13 mouse cellular contexts compared by ENCODE assay signal in the genomic region with DNA sequence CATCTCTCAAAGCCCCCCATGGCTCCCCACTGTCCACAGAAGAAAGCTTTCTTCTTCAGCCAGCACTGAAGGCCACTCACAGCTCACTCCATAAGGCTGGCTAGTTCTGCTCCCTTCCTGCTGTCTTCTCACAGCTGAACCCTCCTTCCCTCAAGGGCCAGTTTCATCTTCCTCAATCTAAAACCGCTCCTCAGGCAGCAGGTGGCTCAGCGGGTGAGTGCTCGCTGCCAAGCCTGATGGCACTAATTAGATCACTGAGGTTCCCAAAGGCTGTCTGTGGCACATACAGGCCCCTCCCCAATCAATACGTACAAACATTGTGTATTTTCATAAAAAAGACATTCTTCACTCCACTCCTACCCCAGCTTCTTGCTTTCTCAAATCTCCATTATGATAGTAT. TPM values are rescaled to one million over a fixed set of nuclear protein-coding genes. Genes with fewer than 3 reads are reported as not detected.
DNase-seq lines count a peak whose midpoint lies in the region; ATAC-seq and TF ChIP-seq lines count a peak whose summit lies in the region.
"Had no signal": no experiment of that assay in that cellular context is flagged by ENCODE, and none has a peak within 500 bp of the region (broad histone marks: within the 10 kb centered on the region; RNA-seq: fewer than 3 reads in every experiment).

No protein-coding gene starts in this region.

- dilution Hi-C loops in CH12.LX (cut with MboI; ENCODE audit: extremely low pct_ligation_motif_present, extremely low pct_unique_long_range_greater_than_20kb, low sequenced_read_pairs), result no loop called here

- no peak for TF ChIP-seq CTCF in CH12.LX (conservative IDR thresholded peaks at IDR 0.05 in 1 of 2, IDR thresholded peaks at IDR 0.05 in 1 of 2; ENCODE audit: low read depth in 2 of 2, low read length in 2 of 2)
- no peak for TF ChIP-seq CTCF in heart, postnatal 0 days (IDR thresholded peaks at IDR 0.05; ENCODE audit: low read depth)

- no peak for ATAC-seq in heart, embryonic 14.5 days (ENCODE audit: insufficient number of reproducible peaks, insufficient read depth, low FRiP score, low read depth)
- no peak for ATAC-seq in heart, postnatal 0 days (ENCODE audit: insufficient read depth, low read depth)

- no peak; the same call in 1 of the 2 replicates for TF ChIP-seq RAD21 in CH12.LX (IDR thresholded peaks at IDR 0.05; ENCODE audit: low read depth, low read length)

- peak overlapping the region in 1 of 2 experiments; percentile 46; a peak in 1 of 4 replicates for H3K27ac ChIP-seq in heart, embryonic 14.5 days (replicated peaks in 1 of 2; ENCODE audit: control insufficient read depth in 1 of 2, insufficient read depth in 1 of 2, low read depth in 2 of 2, low read length in 2 of 2)
- no peak overlapping the region for H3K27ac ChIP-seq in CH12.LX (ENCODE audit: insufficient read depth, low read depth)
- peak overlapping the region; percentile 57 for H3K27ac ChIP-seq in heart, postnatal 0 days (ENCODE audit: low read depth)
- H3K27ac ChIP-seq: lung, embryonic 15.5 days; midbrain, embryonic 12.5 days; neural tube, embryonic 15.5 days had no signal

- H3K9ac ChIP-seq in heart, embryonic 14.5 days (ENCODE audit: low read length), result peak overlapping the region; percentile 42; the same call in 1 of the 2 replicates
- no peak overlapping the region for H3K9ac ChIP-seq in CH12.LX (ENCODE audit: insufficient read depth, low read depth)
- H3K9ac ChIP-seq in heart, postnatal 0 days (replicated peaks; ENCODE audit: low read depth, low read length), result peak overlapping the region; percentile 23; the same call in 1 of the 2 replicates
- H3K9ac ChIP-seq: lung, embryonic 15.5 days; midbrain, embryonic 12.5 days; neural tube, embryonic 15.5 days had no signal

- H3K4me1 ChIP-seq in heart, embryonic 14.5 days (ENCODE audit: control insufficient read depth in 2 of 2, insufficient read depth in 2 of 2, low read length in 2 of 2), result peaks cover 23 to 53% of the 10 kb centered on the region in 2 experiments
- H3K4me1 ChIP-seq in CH12.LX (ENCODE audit: control insufficient read depth in 1 of 2, insufficient read depth in 2 of 2), result peaks cover 8 to 95% of the 10 kb centered on the region in 2 experiments; a peak in 3 of 4 replicates
- H3K4me1 ChIP-seq in heart, postnatal 0 days (ENCODE audit: control insufficient read depth, insufficient read depth), result peaks cover 19% of the 10 kb centered on the region
- H3K4me1 ChIP-seq: lung, embryonic 15.5 days had no signal

- no peaks in the 10 kb centered on the region for H3K9me3 ChIP-seq in heart, embryonic 14.5 days (ENCODE audit: control insufficient read depth, low read length)
- no peaks in the 10 kb centered on the region for H3K9me3 ChIP-seq in CH12.LX (replicated peaks; ENCODE audit: low read length)
- H3K9me3 ChIP-seq in heart, postnatal 0 days (replicated peaks; ENCODE audit: control insufficient read depth, low read length), result no peaks in the 10 kb centered on the region
- H3K9me3 ChIP-seq: lung, embryonic 15.5 days; midbrain, embryonic 12.5 days; neural tube, embryonic 15.5 days had no signal

- DNase-seq in heart, postnatal 4 days, result no peak
- peak; percentile 64 for DNase-seq in CH12.LX (ENCODE audit: extremely low read depth)
- peak; percentile 48 to 52 for DNase-seq in cerebellum, adult 18-20 months
- DNase-seq in heart, postnatal 0 days (ENCODE audit: low spot score), result no peak
- no peak for DNase-seq in urinary bladder, postnatal 4 days (ENCODE audit: low spot score in 2 of 2)
- DNase-seq in testis, postnatal 10 days (ENCODE audit: low spot score), result no peak
- DNase-seq in urinary bladder, postnatal 36 days (ENCODE audit: low spot score in 2 of 2), result no peak
- DNase-seq: adrenal gland, postnatal 36 days had no signal

- in situ Hi-C loops in CH12.LX (cut with MboI; ENCODE audit: low pct_ligation_motif_present, low pct_unique_long_range_greater_than_20kb, low sequenced_read_pairs), result no loop called here

- H3K4me3 ChIP-seq in heart, embryonic 14.5 days (ENCODE audit: control insufficient read depth in 1 of 2, insufficient read depth in 1 of 2, low read depth in 1 of 2, low read length in 2 of 2), result no peak overlapping the region
- no peak overlapping the region for H3K4me3 ChIP-seq in CH12.LX (replicated peaks in 1 of 3; ENCODE audit: low read depth in 2 of 3, low read length in 2 of 3, poor library complexity in 1 of 3)
- peak overlapping the region; percentile 7 for H3K4me3 ChIP-seq in heart, postnatal 0 days (ENCODE audit: low read depth, low read length)
- H3K4me3 ChIP-seq: erythroblast, embryonic 14.5 days; lung, embryonic 15.5 days; midbrain, embryonic 12.5 days; neural tube, embryonic 15.5 days had no signal

- H3K79me2 ChIP-seq in CH12.LX (replicated peaks; ENCODE audit: control insufficient read depth, extremely low read depth, insufficient read depth, poor library complexity, severe bottlenecking), result no peaks in the 10 kb centered on the region

- no peak for TF ChIP-seq POLR2A in CH12.LX (IDR thresholded peaks at IDR 0.05; ENCODE audit: low read depth, low read length)

- H3K4me2 ChIP-seq in heart, embryonic 14.5 days (ENCODE audit: low read length), result peak overlapping the region; percentile 75
- no peak overlapping the region for H3K4me2 ChIP-seq in CH12.LX (ENCODE audit: insufficient read depth, low read depth, poor library complexity, severe bottlenecking)
- H3K4me2 ChIP-seq in heart, postnatal 0 days (ENCODE audit: low read depth, low read length), result peak overlapping the region; percentile 70
- H3K4me2 ChIP-seq: lung, embryonic 15.5 days; midbrain, embryonic 12.5 days; neural tube, embryonic 15.5 days had no signal

- peaks cover 29% of the 10 kb centered on the region for H3K36me3 ChIP-seq in heart, embryonic 14.5 days (ENCODE audit: control insufficient read depth, insufficient read depth, low read length)
- peaks cover 0 to 38% of the 10 kb centered on the region in 2 experiments for H3K36me3 ChIP-seq in CH12.LX (replicated peaks in 1 of 2; ENCODE audit: control insufficient read depth in 1 of 2, insufficient read depth in 1 of 2, low read length in 1 of 2)
- no peaks in the 10 kb centered on the region for H3K36me3 ChIP-seq in heart, postnatal 0 days (replicated peaks; ENCODE audit: control insufficient read depth, insufficient read depth, low read length)
- H3K36me3 ChIP-seq: lung, embryonic 15.5 days; midbrain, embryonic 12.5 days; neural tube, embryonic 15.5 days had no signal

- 81% methylated on average over 4 of the region's 4 CpGs for WGBS in heart, embryonic 14.5 days
- 36% methylated on average over 4 of the region's 4 CpGs for WGBS in heart, postnatal 0 days

- peak; percentile 54 for TF ChIP-seq EP300 in CH12.LX (IDR thresholded peaks at IDR 0.05; ENCODE audit: low read length)
- TF ChIP-seq EP300 in heart, postnatal 0 days (IDR thresholded peaks at IDR 0.05; ENCODE audit: low read depth), result no peak

- H3K27me3 ChIP-seq in heart, embryonic 14.5 days (ENCODE audit: control insufficient read depth, insufficient read depth, low read length), result no peaks in the 10 kb centered on the region
- no peaks in the 10 kb centered on the region for H3K27me3 ChIP-seq in CH12.LX (replicated peaks)
- no peaks in the 10 kb centered on the region for H3K27me3 ChIP-seq in heart, postnatal 0 days (ENCODE audit: control insufficient read depth, insufficient read depth, low read length)
- H3K27me3 ChIP-seq: lung, embryonic 15.5 days; midbrain, embryonic 12.5 days; neural tube, embryonic 15.5 days had no signal

TF ChIP-seq in CH12.LX, 34 proteins besides CTCF, POLR2A, EP300 and RAD21 (continues in another document):
- TF ChIP-seq ZC3H11A (IDR thresholded peaks at IDR 0.05; ENCODE audit: low read depth, low read length) (no peak), BHLHE40 (IDR thresholded peaks at IDR 0.05; ENCODE audit: low read depth, low read length) (peak; percentile 9; the same call in 1 of the 2 replicates), USF2 (conservative IDR thresholded peaks at IDR 0.05; ENCODE audit: low read depth, low read length) (no peak), HCFC1 (IDR thresholded peaks at IDR 0.05; ENCODE audit: low read depth, low read length) (no peak), CHD1 (IDR thresholded peaks at IDR 0.05; ENCODE audit: low read depth, low read length) (no peak), TCF12 (IDR thresholded peaks at IDR 0.05; ENCODE audit: low read depth, low read length) (peak; percentile 45; the same call in 1 of the 2 replicates), POLR2AphosphoS2 (IDR thresholded peaks at IDR 0.05; ENCODE audit: low read depth, low read length) (no peak), SMC3 (IDR thresholded peaks at IDR 0.05; ENCODE audit: low read depth, low read length) (peak; percentile 28), ELF1 (IDR thresholded peaks at IDR 0.05; ENCODE audit: low read depth, low read length) (0 out of 2 replicates have a peak, but pooled peaks have one; percentile 6), IRF4 (IDR thresholded peaks at IDR 0.05; ENCODE audit: low read depth, low read length) (peak; percentile 39; the same call in 1 of the 2 replicates), NRF1 (IDR thresholded peaks at IDR 0.05; ENCODE audit: low read depth, low read length) (no peak), KAT2A (IDR thresholded peaks at IDR 0.05; ENCODE audit: insufficient replicate concordance, low read length) (no peak), ZKSCAN1 (IDR thresholded peaks at IDR 0.05; ENCODE audit: borderline replicate concordance, low read depth, low read length) (no peak), MAX (IDR thresholded peaks at IDR 0.05; ENCODE audit: low read length) (no peak), UBTF (IDR thresholded peaks at IDR 0.05; ENCODE audit: low read depth, low read length) (no peak), ZNF384 (IDR thresholded peaks at IDR 0.05; ENCODE audit: low read depth, low read length) (peak; percentile 13; the same call in 1 of the 2 replicates), CHD2 (IDR thresholded peaks at IDR 0.05; ENCODE audit: low read length) (no peak)

RNA-seq across cellular contexts. Expression of gene Srl, which starts 22.5 kb away (rescaled TPM):
- polyA plus RNA-seq in heart, embryonic 14.5 days (2014; fragmentation: Nextera tagmentation; extraction: Ambion mirVana), result 259 and 288 TPM in 2 replicates
- total RNA-seq in heart, postnatal 4 days (2021), result 1,000 to 10,000 TPM; 1,069 to 1,171 TPM
- 44.6 and 60.3 TPM in 2 replicates for total RNA-seq in CH12.LX (2012; rRNA removed)
- 62.7 and 88.8 TPM in 2 replicates for total RNA-seq in CH12.LX (2014; rRNA removed)
- 71.3 and 77.9 TPM in 2 replicates for polyA plus RNA-seq in CH12.LX (2012; ENCODE audit: insufficient read length, low read depth)
- 910 and 974 TPM in 2 replicates for total RNA-seq in heart, postnatal 0 days (2014; rRNA removed; ENCODE audit: low replicate concordance)
- polyA plus RNA-seq in heart, postnatal 0 days (2015; fragmentation: Nextera tagmentation; extraction: Ambion mirVana), result 346 and 419 TPM in 2 replicates
- polyA plus RNA-seq: erythroblast, embryonic 14.5 days had no signal

RNA-seq across cellular contexts. Expression of gene Tfap4, which starts 40.5 kb away (rescaled TPM):
- polyA plus RNA-seq in heart, embryonic 14.5 days (2014; fragmentation: Nextera tagmentation; extraction: Ambion mirVana), result 2.5 and 4.1 TPM in 2 replicates
- total RNA-seq in heart, postnatal 4 days (2021), result 1 to 10 TPM; 3.5 to 4.7 TPM
- total RNA-seq in CH12.LX (2012; rRNA removed) (23.5 and 27.5 TPM in 2 replicates), CH12.LX (2014; rRNA removed) (24.0 and 25.0 TPM in 2 replicates)
- polyA plus RNA-seq in CH12.LX (2012; ENCODE audit: insufficient read length, low read depth), result 43.3 and 46.6 TPM in 2 replicates
- total RNA-seq in heart, postnatal 0 days (2014; rRNA removed; ENCODE audit: low replicate concordance), result 2.6 and 6.3 TPM in 2 replicates
- polyA plus RNA-seq in heart, postnatal 0 days (2015; fragmentation: Nextera tagmentation; extraction: Ambion mirVana), result 2.9 and 3.4 TPM in 2 replicates

Comparison
In these comparisons a context has a peak if more than half of its experiments do, and no peak if none do; other contexts are left out.
1. DNase-seq: peak in CH12.LX (single experiment) and cerebellum, adult 18-20 months (2 of 2); none in heart, postnatal 4 days (single experiment), heart, postnatal 0 days (single experiment), urinary bladder, postnatal 4 days (0 of 2), testis, postnatal 10 days (single experiment) and urinary bladder, postnatal 36 days (0 of 2).
2. RNA of gene Srl, which starts 22.5 kb away (total RNA-seq): 1,069 to 1,171 TPM in heart, postnatal 4 days and 910 to 974 TPM in heart, postnatal 0 days; 44.6 to 88.8 TPM in CH12.LX; every median in the first group is over 10 times any median in the second.